Mouse (Mus musculus): Measurements from ENCODE around the gene Gprc5d. TPM values are rescaled to one million over a fixed set of nuclear protein-coding genes. Genes with fewer than 3 reads are reported as not detected.

Gene Gprc5d
- polyA plus RNA-seq (2017; shearing (Covaris generic)), result not detected

DNA sequence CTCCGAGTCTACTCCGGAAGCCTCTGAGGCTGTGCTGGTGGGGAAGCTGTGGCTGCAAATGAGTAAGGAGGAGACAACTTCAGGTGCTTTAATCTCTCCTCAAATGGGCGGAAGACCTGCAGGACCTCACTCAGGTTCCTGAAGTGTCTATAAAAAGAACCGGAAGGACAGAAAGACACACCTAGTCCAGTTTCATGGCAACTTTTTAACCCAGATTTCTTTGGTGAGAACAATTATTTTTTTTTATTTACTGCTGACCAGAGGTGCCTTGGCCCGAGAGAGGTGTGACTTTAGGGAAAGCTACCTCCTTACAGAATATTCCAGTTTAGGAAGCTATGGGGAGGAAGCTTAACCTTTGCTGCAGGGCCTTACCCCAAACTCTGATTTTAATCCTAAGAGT is at the start of gene Gprc5d:
Gene Gprc5d, minus strand, starts transcription at position 101 of the 400 bp plus-strand sequence.

DNA sequence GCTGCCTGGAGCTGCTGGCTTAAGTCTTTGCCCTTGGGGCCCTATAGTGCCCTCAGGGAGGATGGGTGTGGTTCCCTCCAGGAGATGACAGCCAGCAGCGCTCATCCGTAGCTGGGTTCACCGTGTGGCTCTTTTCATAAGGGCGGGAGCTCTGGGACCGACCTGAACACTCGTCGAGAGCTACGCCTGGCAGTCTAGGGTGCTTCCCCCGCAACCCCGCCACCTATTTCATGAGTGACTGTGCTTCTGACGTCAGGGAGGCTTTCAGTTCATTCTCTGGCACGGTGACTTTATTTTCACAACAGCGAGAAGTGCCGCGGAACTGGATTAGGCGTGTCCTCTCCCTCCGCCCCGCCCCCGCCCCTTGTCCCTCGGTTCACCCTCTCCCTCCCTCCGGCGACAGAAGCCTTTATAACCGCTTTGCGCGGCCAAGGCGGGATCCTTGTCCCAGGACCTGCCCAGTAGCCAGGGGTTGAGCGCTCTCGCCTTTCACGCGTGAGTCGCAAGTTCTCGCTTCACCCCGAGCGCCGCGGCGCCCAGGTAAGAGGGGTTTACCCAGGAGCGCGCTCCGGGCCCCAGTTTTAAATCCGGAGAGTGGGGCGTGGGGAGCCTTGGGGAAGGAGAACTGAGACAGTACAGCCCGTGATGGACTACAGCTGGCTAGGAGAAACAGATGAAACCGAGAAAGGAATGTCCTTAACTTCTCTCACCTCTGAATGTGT is 52.7 kb downstream of the Gprc5d start, which contains the start of gene Gprc5a:
Gene Gprc5a, plus strand, starts transcription at position 416 of the 722 bp plus-strand sequence.

Other genes with a start within 250 kb of the Gprc5d start
- gene Gpr19, start 219.7 kb downstream of the Gprc5d start, polyA plus RNA-seq (2017; shearing (Covaris generic)), result 6.0 TPM
- 61.4 TPM for gene Cdkn1b, start 197.9 kb downstream of the Gprc5d start, polyA plus RNA-seq (2017; shearing (Covaris generic))
- not detected for gene Apold1, start 136.6 kb downstream of the Gprc5d start, polyA plus RNA-seq (2017; shearing (Covaris generic))
- gene Ddx47, start 106.7 kb downstream of the Gprc5d start, polyA plus RNA-seq (2017; shearing (Covaris generic)), result 117 TPM
- gene Gprc5a, start 52.6 kb downstream of the Gprc5d start, polyA plus RNA-seq (2017; shearing (Covaris generic)), result 4.2 TPM
- 16.3 TPM for gene Fam234b, start 79.7 kb upstream of the Gprc5d start, polyA plus RNA-seq (2017; shearing (Covaris generic))
- not detected for gene Hebp1, start 79.7 kb upstream of the Gprc5d start, polyA plus RNA-seq (2017; shearing (Covaris generic))
- gene Gsg1, start 136.1 kb upstream of the Gprc5d start, polyA plus RNA-seq (2017; shearing (Covaris generic)), result not detected
- gene Pbp2, start 192.1 kb upstream of the Gprc5d start, polyA plus RNA-seq (2017; shearing (Covaris generic)), result not detected
- gene Emp1, start 244.3 kb upstream of the Gprc5d start, polyA plus RNA-seq (2017; shearing (Covaris generic)), result 80.5 TPM

Measured in effector memory CD4-positive, alpha-beta T cell, adult 5 months (primary cell).